Comparison of ENCODE assay signal across 15 mouse cellular contexts in genomic region chr19:10363869-10364268, GRCm38 (mm10). TPM values are rescaled to one million over a fixed set of nuclear protein-coding genes. Genes with fewer than 3 reads are reported as not detected.
DNase-seq lines count a peak whose midpoint lies in the region; ATAC-seq lines count a peak whose summit lies in the region.
"Had no signal": no experiment of that assay in that cellular context is flagged by ENCODE, and none has a peak within 500 bp of the region (broad histone marks: within the 10 kb centered on the region; RNA-seq: fewer than 3 reads in every experiment).

No protein-coding gene starts in this region.

- no peak overlapping the region for H3K4me2 ChIP-seq in hindbrain, embryonic 15.5 days
- H3K4me2 ChIP-seq in hindbrain, embryonic 14.5 days (replicated peaks): no peak overlapping the region
- no peak overlapping the region for H3K4me2 ChIP-seq in neural tube, embryonic 15.5 days
- H3K4me2 ChIP-seq in neural tube, embryonic 11.5 days (ENCODE audit: low read depth): no peak overlapping the region
- H3K4me2 ChIP-seq: heart, embryonic 13.5 days had no signal

- DNase-seq in hindbrain, embryonic 14.5 days (ENCODE audit: low spot score): no peak
- peak; percentile 35 for DNase-seq in neural tube, embryonic 10.5 days (ENCODE audit: extremely low spot score, low spot score)
- peak; percentile 37 for DNase-seq in neural tube, embryonic 11.5 days (ENCODE audit: low spot score)
- no peak for DNase-seq in lung, postnatal 25 days (ENCODE audit: low spot score)
- no peak for DNase-seq in left cerebral cortex, postnatal 10 days (ENCODE audit: extremely low spot score in 1 of 2, low spot score in 2 of 2)
- DNase-seq in cerebellum, postnatal 25 days: no peak
- DNase-seq: adrenal gland, postnatal 10 days; gastrocnemius, postnatal 10 days; layer of hippocampus, postnatal 36 days; thymus, postnatal 36 days had no signal

- H3K4me3 ChIP-seq in hindbrain, embryonic 15.5 days: no peak overlapping the region
- H3K4me3 ChIP-seq in hindbrain, embryonic 14.5 days (replicated peaks; ENCODE audit: low read length): no peak overlapping the region
- H3K4me3 ChIP-seq in neural tube, embryonic 15.5 days (replicated peaks): no peak overlapping the region
- H3K4me3 ChIP-seq in neural tube, embryonic 11.5 days (ENCODE audit: low read depth, low read length): no peak overlapping the region
- H3K4me3 ChIP-seq: forebrain, embryonic 10.5 days; heart, embryonic 13.5 days had no signal

- no peak overlapping the region for H3K27ac ChIP-seq in hindbrain, embryonic 15.5 days (replicated peaks)
- no peak overlapping the region for H3K27ac ChIP-seq in hindbrain, embryonic 14.5 days
- H3K27ac ChIP-seq in neural tube, embryonic 15.5 days (replicated peaks): no peak overlapping the region
- 0 out of 2 replicates have a peak overlapping the region, but pooled peaks have one; percentile 23 for H3K27ac ChIP-seq in neural tube, embryonic 11.5 days (ENCODE audit: low read depth, low read length)
- H3K27ac ChIP-seq: forebrain, embryonic 10.5 days; heart, embryonic 13.5 days had no signal

- H3K36me3 ChIP-seq in hindbrain, embryonic 15.5 days: no peaks in the 10 kb centered on the region
- H3K36me3 ChIP-seq in hindbrain, embryonic 14.5 days (replicated peaks; ENCODE audit: control insufficient read depth, insufficient read depth): no peaks in the 10 kb centered on the region
- no peaks in the 10 kb centered on the region for H3K36me3 ChIP-seq in neural tube, embryonic 15.5 days
- no peaks in the 10 kb centered on the region for H3K36me3 ChIP-seq in neural tube, embryonic 11.5 days (ENCODE audit: control insufficient read depth, insufficient read depth, low read length)
- H3K36me3 ChIP-seq: forebrain, embryonic 10.5 days; heart, embryonic 13.5 days had no signal

- 16% methylated on average over 7 of the region's 7 CpGs for WGBS in hindbrain, embryonic 15.5 days
- 16% methylated on average over 7 of the region's 7 CpGs for WGBS in hindbrain, embryonic 14.5 days
- WGBS in neural tube, embryonic 15.5 days: 8% methylated on average over 7 of the region's 7 CpGs
- WGBS in neural tube, embryonic 11.5 days: 6% methylated on average over 7 of the region's 7 CpGs

- ATAC-seq in hindbrain, embryonic 15.5 days (ENCODE audit: low FRiP score, low read depth): 0 out of 2 replicates have a peak, but pooled peaks have one; percentile 42
- no peak for ATAC-seq in hindbrain, embryonic 14.5 days (ENCODE audit: low FRiP score)
- ATAC-seq in neural tube, embryonic 15.5 days (ENCODE audit: low FRiP score): no peak
- no peak for ATAC-seq in neural tube, embryonic 11.5 days (ENCODE audit: insufficient read depth, low FRiP score, low TSS enrichment)
- ATAC-seq: lung, postnatal 0 days had no signal

- peaks cover 5% of the 10 kb centered on the region for H3K4me1 ChIP-seq in hindbrain, embryonic 15.5 days (replicated peaks)
- H3K4me1 ChIP-seq in hindbrain, embryonic 14.5 days (replicated peaks; ENCODE audit: control insufficient read depth, insufficient read depth, low read length): peaks cover 4% of the 10 kb centered on the region; the same call in 1 of the 2 replicates
- peaks cover 6% of the 10 kb centered on the region; the same call in 1 of the 2 replicates for H3K4me1 ChIP-seq in neural tube, embryonic 15.5 days
- H3K4me1 ChIP-seq in neural tube, embryonic 11.5 days (ENCODE audit: control insufficient read depth, insufficient read depth, low read length): no peaks in the 10 kb centered on the region
- H3K4me1 ChIP-seq: heart, embryonic 13.5 days had no signal

- no peaks in the 10 kb centered on the region for H3K27me3 ChIP-seq in hindbrain, embryonic 15.5 days
- H3K27me3 ChIP-seq in hindbrain, embryonic 14.5 days (ENCODE audit: control insufficient read depth, insufficient read depth, low read length): no peaks in the 10 kb centered on the region
- H3K27me3 ChIP-seq in neural tube, embryonic 15.5 days (replicated peaks): no peaks in the 10 kb centered on the region
- no peaks in the 10 kb centered on the region for H3K27me3 ChIP-seq in neural tube, embryonic 11.5 days (ENCODE audit: control insufficient read depth, insufficient read depth, low read length)

- no peak overlapping the region for H3K9ac ChIP-seq in hindbrain, embryonic 15.5 days
- no peak overlapping the region for H3K9ac ChIP-seq in hindbrain, embryonic 14.5 days
- no peak overlapping the region for H3K9ac ChIP-seq in neural tube, embryonic 15.5 days (replicated peaks)
- no peak overlapping the region for H3K9ac ChIP-seq in neural tube, embryonic 11.5 days (ENCODE audit: low read length)
- H3K9ac ChIP-seq: heart, embryonic 13.5 days had no signal

- intact Hi-C loops in left cerebral cortex, postnatal 10 days (cut with DNase I): no loop called here

- H3K9me3 ChIP-seq in hindbrain, embryonic 15.5 days: no peaks in the 10 kb centered on the region
- H3K9me3 ChIP-seq in hindbrain, embryonic 14.5 days (ENCODE audit: control insufficient read depth, low read length): no peaks in the 10 kb centered on the region
- H3K9me3 ChIP-seq in neural tube, embryonic 15.5 days (replicated peaks): no peaks in the 10 kb centered on the region
- no peaks in the 10 kb centered on the region for H3K9me3 ChIP-seq in neural tube, embryonic 11.5 days (ENCODE audit: control insufficient read depth, low read length)
- H3K9me3 ChIP-seq: forebrain, embryonic 10.5 days; heart, embryonic 13.5 days had no signal

RNA-seq across cellular contexts. Expression of gene Syt7, which starts 25.0 kb away (rescaled TPM):
- polyA plus RNA-seq in hindbrain, embryonic 15.5 days (2015; fragmentation: Nextera tagmentation; extraction: Ambion mirVana): 17.4 and 21.0 TPM in 2 replicates
- 12.0 and 14.0 TPM in 2 replicates for polyA plus RNA-seq in hindbrain, embryonic 14.5 days (2014; fragmentation: Nextera tagmentation; extraction: Ambion mirVana)
- 10.4 and 17.3 TPM in 2 replicates for polyA plus RNA-seq in neural tube, embryonic 15.5 days (2015; fragmentation: Nextera tagmentation; extraction: Ambion mirVana)
- 3.7 and 4.7 TPM in 2 replicates for polyA plus RNA-seq in neural tube, embryonic 11.5 days (2014; fragmentation: Nextera tagmentation; extraction: Ambion mirVana)
- 100 to 1,000 TPM; 240 to 248 TPM for total RNA-seq in left cerebral cortex, postnatal 10 days (2021)

RNA-seq across cellular contexts. Expression of gene Dagla, which starts 59.2 kb away (rescaled TPM):
- 11.3 and 14.3 TPM in 2 replicates for polyA plus RNA-seq in hindbrain, embryonic 15.5 days (2015; fragmentation: Nextera tagmentation; extraction: Ambion mirVana)
- polyA plus RNA-seq in hindbrain, embryonic 14.5 days (2014; fragmentation: Nextera tagmentation; extraction: Ambion mirVana): 9.9 and 10.2 TPM in 2 replicates
- 11.2 and 12.2 TPM in 2 replicates for polyA plus RNA-seq in neural tube, embryonic 15.5 days (2015; fragmentation: Nextera tagmentation; extraction: Ambion mirVana)
- polyA plus RNA-seq in neural tube, embryonic 11.5 days (2014; fragmentation: Nextera tagmentation; extraction: Ambion mirVana): 3.2 and 3.4 TPM in 2 replicates
- 10 to 100 TPM; 65.9 to 68.7 TPM for total RNA-seq in left cerebral cortex, postnatal 10 days (2021)

Comparison
In these comparisons a context has a peak if more than half of its experiments do, and no peak if none do; other contexts are left out.
1. DNase-seq: peak in neural tube, embryonic 10.5 days (single experiment) and neural tube, embryonic 11.5 days (single experiment); none in hindbrain, embryonic 14.5 days (single experiment), lung, postnatal 25 days (single experiment), left cerebral cortex, postnatal 10 days (0 of 2) and cerebellum, postnatal 25 days (0 of 2).